Mouse (Mus musculus): ENCODE data around the gene Scnm1.
"Not testable (repeated sequence)": the region's sequence is repeated elsewhere in the genome, so short reads cannot be mapped to it uniquely, and the experiment has no call there.

The Scnm1 gene

DNA sequence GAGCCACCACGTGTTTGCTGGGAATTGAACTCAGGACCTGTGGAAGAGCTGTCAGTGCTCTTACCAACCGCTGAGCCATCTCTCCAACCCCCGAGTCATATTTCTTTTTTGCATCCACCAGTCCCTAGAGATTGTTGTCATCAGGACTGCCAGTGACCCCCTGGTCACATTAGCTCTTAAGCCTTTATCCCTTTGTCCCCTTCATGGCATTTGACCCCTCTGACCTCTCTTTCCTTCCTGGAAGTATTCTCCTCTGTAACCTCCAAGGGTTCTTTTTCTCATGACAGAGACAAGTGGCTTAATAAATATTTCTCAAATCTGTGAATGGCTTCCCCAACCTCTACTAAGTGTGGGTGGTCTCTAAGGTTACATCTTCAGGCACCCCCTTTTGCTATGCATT, 14.1 kb upstream of the Scnm1 start:
- DNase-seq (ENCODE audit: low read depth, low spot score), result no peak

DNA sequence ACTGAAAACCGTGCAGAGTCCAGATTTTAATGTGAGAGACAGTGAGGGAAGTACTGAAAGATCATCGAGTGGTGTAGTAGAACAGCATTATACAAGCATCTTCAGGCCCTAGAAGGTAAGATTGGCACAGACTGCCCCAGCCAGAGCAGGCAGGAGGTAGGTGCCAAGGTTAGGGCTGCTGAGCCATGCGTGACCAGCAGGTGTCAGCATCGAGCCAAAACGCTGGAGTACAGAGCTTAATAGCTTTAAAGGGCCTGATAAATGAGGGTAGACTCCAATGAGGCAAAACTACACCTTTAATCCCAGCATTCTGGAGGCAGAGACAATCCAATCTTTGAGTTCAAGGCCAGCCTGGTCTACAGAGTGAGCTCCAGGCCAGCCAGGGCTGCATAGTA, 8.8 kb upstream of the Scnm1 start:
- no peak for DNase-seq (ENCODE audit: low read depth, low spot score)

DNA sequence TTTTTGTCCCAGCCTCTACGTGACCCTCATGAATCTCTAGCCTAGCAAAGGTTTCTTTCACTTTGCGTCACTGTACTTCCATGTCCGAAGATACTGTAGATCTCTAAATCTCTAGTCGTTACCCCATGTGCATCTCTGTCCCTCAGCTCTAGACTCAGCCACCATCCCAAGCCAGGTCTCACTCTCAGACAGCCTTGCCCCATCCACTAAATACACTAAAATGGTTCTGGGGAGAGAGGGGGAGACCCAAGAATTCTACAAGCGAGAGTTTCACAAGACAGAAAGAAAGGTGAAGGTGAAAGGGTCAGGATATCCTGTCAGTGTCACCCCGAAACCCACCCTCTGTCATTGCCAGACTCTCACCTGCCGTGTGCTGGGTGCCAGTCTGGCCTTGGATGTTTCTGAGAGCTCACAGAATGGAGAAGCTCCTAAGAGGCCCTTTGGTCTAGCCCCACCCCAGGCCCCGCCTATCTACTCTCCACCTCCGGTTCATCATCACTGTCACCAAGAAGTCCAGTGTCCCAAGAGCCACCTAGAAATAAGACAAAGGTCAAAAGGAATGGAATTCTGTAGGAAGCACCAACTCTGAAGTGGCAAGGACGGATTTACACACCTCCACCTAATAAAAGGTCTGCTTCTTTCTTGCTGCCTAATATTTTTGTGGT, 8.3 kb upstream of the Scnm1 start, which contains the start of gene Tnfaip8l2:
Gene Tnfaip8l2 (minus strand): TSS at position 409 of the 665 bp plus-strand sequence.
- DNase-seq (ENCODE audit: low read depth, low spot score), result no peak

DNA sequence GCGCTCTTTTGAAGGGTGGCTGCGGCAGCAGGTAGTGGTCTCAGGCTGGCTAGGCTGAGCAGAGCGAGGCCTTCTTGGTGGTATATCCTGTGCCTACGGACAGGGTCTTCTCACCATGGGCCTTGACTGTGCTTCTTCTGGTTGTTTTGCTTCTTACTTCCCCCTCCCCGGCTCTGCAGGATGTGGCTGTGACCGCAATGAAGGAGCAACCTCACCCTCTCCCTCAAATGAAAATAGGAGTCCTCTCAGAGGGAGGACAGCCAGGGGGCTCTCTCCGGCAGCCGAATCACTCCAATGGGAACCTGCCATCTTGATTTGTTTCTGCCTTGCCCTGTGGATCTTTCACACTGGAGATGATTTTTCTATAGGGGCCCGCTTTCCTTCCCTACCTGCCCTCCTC, 7.7 kb upstream of the Scnm1 start:
- no peak for DNase-seq (ENCODE audit: low read depth, low spot score)

DNA sequence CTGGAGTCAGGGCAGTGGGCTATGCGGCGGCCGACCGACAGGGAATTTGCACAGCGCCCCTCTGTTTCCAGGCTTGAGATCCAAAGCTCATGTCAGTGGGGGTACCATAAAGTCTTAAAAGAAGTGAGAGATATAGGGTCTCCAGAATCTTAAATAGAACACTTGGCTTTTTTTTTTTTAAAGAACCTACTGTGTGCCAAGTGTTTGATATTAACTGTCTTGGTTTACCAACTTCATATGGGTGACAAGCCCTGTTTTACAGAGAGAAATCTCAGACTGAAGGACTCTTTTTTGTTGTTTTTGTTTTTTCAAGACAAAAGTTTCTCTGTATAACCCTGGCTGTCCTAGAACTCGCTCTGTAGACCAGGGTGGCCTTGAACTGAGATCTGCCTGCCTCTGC, 7.0 kb upstream of the Scnm1 start:
- DNase-seq (ENCODE audit: low read depth, low spot score), result no peak

DNA sequence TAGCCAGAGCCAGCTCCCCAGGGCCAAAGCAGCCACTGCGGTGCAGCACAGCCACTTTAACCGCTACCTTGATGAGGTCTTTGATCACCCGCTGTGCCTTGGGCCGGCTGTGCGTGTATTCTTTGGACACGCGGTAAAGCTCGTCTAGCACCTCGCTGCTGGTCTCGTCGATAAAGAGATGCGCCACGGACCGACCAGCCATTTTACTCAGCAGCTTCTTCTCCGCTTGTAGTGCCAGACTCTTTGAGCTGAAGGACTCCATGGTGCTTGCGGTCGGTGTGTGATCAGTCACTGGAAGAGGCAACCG, 6.4 kb upstream of the Scnm1 start:
- no peak for DNase-seq (ENCODE audit: low read depth, low spot score)

DNA sequence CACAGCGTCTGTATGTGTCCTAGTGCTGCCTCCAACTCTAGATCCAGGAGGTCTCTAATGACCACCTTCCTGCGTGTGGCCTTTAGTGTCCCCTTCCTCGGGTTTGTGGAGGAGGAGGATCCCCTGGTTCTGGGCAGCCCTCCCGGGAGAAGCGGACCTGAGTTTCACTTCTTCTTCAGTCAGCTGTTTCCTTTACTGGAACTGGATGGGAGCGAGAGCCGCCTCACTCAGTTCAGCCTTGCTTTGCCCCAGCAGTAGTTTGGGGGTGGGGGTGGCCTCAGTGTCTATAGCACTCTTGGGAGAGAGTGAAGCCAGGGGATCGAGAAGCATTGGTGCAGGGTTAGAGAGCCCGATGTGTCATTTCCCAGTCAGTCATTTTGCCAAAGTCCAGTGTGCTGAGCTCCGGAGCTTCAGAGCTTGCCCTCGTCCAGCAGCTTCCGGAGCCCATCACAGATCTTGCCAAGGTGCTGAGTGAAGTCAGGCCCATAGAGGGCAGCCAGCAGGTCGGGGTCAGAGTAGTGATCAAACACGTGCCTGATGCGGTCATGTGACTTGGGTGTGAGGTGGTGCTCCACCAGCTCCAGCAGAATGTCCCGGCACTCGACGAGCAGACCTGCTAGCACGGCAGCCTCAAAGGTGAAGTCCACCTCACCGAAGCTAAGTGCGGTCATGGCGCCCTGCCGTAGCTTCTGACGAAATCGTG, 5.9 kb upstream of the Scnm1 start:
- no peak for DNase-seq (ENCODE audit: low read depth, low spot score)

DNA sequence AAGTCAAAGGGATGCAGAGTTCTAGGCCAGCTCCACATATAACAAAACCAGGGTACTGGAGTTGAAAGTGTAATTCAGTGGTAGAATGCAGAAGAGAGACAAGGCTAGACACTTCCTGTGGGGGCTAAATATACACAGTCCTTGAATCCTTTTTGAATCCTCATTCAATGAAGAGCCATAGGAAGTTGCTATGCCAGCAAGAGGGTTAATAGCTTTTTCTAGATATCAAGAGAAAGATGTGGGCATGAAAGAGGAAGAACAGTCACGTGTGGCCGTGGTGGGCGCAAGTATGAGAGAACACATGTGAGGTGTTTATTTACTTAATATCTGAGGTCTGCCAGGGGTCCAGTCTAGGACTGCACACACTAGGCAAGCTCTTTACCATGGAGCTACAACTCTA, 2.5 kb upstream of the Scnm1 start:
- DNase-seq (ENCODE audit: low read depth, low spot score), result no peak

DNA sequence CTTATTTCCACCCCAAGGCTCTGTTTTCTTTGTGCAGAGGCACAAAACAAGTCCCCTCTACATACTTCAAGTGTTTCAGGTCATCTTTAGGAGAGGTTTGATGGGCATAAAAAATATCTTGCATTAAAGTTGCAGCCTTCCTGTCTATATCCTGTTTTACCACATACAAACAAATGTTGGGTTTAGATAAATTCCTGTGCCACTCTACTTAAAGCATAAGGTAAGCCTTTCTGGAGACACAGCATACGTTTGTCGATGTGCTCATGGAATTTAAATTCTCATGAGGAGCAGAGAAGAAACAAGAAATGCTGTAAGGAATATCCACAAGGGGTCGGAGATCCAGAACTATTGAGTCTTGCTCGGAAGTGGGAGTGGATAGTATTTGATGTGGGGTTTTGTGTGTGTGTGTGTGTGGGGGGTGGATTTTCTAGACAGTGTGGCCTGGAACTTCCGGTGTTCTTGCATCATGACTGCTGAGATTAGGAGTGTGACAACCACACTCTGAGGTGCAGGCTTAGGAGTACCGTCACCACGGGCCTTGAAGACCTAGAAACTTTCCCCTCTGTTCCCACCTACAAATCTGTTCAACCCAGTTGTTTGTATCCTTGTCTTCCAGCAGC, 1.7 kb upstream of the Scnm1 start:
- no peak for DNase-seq (ENCODE audit: low read depth, low spot score)

DNA sequence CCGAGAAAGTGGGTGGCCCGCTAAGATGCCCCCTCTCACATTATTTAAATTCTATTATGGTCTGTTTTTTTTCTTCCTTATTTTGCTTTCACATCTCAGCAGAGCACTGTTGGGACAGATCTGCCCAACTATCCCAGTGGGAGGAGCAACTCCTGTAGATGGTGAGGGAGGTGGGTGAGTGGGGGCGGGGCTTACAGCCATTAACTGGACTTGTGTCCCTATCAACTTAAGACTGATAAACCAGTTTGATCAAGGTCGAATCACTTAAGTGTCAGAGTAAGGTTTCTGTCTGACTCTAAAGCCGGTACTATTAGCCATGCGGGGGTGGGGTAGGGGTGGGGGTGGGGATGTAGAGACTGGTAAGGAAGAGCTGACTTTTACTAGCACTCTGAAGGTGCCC, 1.2 kb upstream of the Scnm1 start:
- no peak for DNase-seq (ENCODE audit: low read depth, low spot score)

DNA sequence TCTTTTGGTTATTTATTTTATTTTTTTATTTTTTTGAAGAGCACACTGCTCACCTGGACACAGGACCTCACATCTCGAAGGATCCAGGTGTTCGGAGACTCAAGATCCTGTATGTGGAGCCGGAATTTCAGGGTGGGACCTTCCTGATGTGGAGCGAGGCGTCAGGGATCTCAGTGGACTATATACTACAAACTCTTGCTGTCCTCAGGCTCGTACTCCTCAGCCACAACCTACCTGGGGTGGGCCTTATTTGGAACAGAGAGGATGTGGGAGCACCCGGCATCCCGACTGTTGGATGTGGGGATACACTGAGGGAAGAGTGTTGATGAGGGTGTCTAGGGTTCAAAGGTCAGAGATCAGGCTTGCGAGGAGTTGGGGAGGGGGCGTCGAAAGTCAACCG, 322 bp upstream of the Scnm1 start:
- DNase-seq (ENCODE audit: low read depth, low spot score), result not testable (repeated sequence)

DNA sequence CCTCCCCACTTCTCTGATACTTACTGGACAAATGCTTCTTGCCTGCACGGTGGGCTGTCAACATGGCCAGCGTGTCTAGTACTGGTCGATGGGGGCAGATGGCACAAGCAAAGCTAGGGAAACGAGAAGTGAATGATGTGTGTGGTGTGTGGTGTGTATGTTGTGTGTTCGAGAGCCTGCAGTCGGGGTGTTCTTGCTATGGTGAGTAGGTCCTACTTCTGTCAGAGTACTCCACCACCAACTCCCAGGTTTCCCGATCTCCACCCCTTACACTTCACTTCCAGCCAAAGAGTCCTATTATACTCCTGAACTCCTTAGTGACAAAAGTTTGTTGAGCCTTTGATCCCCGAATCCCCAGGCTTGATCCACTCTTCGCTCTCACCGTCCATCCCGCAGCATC, 635 bp downstream of the Scnm1 start:
- DNase-seq (ENCODE audit: low read depth, low spot score), result no peak

DNA sequence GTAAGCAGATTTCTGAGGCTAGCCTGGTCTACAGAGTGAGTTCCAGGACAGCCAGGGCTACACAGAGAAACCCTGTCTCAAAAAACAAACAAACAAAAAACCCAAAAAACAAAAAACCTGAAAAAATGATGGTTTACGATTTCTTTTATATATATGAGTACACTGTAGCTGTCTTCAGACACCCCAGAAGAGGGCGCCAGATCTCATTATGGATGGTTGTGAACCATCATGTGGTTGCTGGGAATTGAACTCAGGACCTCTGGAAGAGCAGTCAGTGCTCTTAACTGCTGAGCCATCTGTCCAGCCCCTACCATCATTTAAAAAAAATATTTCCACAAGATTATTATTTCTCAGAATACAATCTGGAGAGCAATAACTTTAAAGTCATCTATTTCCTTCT, 1.4 kb downstream of the Scnm1 start:
- DNase-seq (ENCODE audit: low read depth, low spot score), result not testable (repeated sequence)

DNA sequence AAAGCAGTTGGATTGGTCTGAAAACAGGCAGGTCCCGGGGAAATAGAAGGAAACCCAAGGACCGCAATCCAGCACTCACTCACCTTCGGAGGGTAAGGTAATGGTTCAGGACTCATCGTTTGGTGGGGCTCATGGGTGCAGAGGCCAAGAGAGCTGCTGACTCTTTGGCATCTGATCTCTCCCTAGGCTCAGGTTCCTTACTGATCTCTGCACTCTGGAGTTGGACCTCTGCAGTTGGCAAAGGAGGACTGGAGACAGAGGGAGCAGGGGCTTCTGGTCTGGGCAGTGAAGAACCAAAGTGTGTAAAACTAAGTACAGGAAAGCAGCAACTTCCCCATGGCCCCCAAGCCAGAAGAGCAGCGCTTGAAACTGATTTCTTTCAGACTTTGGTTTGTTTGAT, 3.7 kb downstream of the Scnm1 start:
- no peak for DNase-seq (ENCODE audit: low read depth, low spot score)

DNA sequence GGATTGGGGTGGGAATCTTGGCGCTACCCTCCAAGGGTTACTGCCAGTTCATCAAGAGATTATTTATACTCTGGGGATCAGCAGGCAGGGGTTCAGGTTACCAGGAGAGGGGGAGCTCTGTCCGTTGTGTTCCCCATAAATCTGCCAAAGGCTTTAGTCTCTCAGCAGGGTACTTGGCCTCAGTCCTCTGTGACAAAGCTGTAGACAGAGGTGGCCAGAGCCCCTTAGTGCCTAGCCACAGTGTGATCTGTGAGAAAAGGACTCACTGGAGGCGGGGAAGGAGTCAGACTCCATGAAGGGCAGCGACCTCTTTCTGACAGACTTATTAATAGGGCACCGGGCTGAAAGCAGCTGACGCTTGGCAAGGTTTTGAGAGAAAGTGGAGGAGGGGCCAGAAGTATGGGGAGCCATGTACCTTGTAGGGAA, 4.6 kb downstream of the Scnm1 start:
- no peak for DNase-seq (ENCODE audit: low read depth, low spot score)

DNA sequence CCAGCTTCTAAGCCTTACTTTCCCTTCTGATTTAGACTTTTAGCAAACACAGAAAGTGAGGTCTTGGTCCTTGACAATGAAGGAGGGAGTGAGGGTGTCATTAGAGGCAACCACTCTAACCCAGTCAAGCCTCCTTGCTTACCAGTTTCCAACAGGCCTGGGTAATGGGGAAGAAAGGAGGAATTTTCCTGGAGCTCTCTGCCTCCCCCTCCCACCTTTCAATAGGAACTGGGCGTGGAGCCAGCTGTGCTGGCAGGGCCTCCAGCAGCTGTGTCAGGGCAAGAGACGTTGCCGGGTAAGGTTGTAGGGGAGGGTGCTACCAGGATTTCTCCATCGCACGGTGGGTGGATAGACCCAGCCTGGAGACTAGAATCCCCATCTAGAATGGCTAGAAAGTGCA, 8.8 kb downstream of the Scnm1 start:
- no peak for DNase-seq (ENCODE audit: low read depth, low spot score)

DNA sequence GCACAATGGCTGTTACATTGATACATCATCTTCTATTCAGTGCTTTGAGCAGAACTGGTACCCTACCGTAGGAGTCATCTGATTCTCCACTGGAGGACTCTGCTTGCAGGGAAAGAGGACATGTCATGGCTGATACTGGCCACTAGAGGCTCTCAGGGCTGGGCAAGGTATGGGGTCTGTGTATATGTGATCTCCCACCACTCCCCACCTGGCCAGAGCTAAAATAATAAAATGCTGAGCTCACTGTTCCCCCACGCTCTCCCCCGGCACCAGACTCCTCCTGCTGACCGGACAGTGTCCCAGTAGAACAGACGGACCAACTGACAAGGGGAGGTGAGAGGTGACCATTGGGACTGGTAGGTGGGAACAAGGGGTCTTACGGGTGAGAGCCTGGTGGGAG, 9.6 kb downstream of the Scnm1 start, which contains the start of gene Tmod4:
Gene Tmod4 (plus strand): TSS at position 231 of the 400 bp plus-strand sequence.
- DNase-seq (ENCODE audit: low read depth, low spot score), result no peak

DNA sequence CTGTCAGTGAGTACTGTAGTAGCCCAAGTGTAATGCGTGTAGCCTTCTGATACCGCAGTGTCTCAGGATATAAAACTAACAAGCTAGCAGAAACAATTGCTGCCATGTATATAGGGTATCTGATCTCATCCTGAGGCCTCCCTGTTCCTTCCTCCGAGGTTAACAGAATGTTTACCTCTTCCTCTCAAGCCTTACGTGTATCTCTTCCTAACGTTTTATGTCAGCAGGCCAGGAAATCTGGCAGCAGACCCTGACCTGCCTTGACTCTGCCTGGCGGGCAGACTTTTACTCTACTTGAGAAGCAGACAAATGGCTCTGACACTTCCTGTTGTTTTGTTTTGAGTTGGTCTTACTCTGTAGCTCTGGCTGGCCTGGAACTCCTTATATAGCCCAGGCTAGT, 12.2 kb downstream of the Scnm1 start:
- no peak for DNase-seq (ENCODE audit: low read depth, low spot score)

DNA sequence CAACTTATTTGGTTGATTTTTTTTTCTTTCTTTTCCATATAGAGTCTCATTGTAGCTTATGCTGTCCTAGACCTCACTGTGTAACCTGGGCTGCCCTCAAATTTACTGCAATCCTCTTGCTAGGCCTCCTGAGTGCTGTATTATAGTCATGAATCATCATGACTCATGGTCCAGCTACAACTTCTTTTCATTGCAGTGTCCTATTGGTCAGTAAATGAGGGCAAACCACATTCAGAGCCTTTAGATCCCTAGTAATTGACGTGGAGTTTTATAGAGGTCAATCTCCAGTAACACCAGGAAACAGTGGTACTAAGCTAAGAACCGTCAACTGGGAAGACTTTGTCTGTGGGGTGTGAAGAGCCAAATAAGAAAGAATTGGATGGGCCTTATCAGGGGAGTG, 16.1 kb downstream of the Scnm1 start:
- DNase-seq (ENCODE audit: low read depth, low spot score), result no peak

DNA sequence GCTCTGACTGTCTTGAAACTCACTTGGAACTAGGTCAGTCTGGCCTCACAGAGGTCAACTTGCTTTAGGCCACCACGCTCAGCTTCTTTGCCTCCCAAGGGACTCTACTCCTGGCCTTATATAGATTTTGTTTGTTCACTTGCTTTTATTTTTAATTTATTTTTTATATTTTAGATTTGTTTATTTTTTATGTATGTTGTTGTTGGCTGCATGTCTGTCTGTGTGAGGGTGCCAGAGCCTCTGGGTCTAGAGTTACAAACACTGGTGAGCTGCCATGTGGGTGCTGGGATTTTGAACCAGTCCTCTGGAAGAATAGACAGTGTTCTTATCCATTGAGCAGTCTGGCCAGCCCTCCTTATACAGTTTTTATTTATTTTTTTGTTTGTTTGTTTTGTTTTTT, 21.1 kb downstream of the Scnm1 start:
- no peak for DNase-seq (ENCODE audit: low read depth, low spot score)

DNA sequence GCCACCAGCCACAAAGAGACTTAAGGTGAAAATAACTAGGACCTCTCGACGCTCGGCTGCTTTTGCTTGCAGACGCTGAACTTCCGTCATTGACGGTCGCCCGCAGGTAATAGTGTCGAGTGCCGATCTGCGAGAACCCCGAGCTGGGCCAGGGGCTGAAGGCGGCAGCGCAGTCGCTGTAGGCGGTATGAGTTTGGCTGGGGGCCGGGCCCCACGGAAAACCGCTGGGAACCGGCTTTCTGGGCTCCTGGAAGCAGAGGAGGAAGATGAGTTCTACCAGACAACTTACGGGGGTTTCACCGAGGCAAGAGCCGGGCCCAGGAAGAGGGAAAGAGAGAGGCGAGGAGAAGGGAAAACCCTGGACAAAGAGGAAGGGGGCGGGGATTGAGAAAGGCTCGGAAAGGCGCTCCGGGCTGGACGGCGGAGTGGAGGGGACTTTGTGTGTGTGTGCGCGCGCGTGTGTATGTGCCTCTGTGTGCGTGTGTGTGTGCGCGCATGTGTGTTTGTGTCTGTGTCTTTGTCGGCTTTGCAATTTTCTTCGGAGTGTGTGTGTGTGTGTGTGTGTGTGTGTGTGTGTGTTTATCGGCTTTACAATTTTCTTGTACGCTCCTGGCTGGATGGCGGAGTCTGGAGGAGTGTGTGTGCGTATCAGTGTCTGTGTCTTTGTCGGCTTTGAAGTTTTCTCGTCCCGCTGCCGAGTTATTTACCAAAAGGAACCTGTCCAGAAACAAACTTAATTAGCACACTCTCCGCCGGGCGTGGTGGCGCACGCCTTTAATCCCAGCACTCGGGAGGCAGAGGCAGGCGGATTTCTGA, 22.7 kb downstream of the Scnm1 start, which contains the start of gene Vps72:
Gene Vps72 (plus strand): TSS at position 112 of the 816 bp plus-strand sequence.
- peak; percentile 81 for DNase-seq (ENCODE audit: low read depth, low spot score)

DNA sequence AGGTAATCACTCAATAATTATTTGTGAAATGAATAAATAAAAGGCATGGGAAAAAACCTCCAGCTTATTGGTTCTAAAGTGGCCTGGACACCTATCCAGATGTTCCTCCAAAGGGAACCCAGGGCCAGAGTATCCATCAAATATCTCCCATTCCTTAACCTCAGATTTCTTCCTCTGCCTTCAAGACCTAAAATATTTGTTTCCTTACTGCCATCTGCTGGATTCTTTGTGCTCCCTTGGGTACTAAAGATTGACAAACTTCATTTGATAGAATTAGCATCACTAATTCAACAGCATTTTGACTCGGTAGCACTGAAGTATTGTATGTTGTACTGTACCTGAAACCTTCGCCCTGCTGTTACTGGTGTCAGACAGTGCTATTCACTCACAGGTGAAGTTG, 25.9 kb downstream of the Scnm1 start:
- no peak for DNase-seq (ENCODE audit: low read depth, low spot score)

Measured in WW6 (cell line).